Mouse (Mus musculus): Measurements from ENCODE around the gene Cdr1. TPM values are rescaled to one million over a fixed set of nuclear protein-coding genes. Genes with fewer than 3 reads are reported as not detected.

The Cdr1 gene
- total and polyA plus RNA-seq, 3 experiments, result not detected

- Histone ChIP-seq H3K9me3 (replicated peaks; ENCODE audit: low read length) (no peaks in the 10 kb centered on the region), H3K36me3 (replicated peaks in 1 of 2; ENCODE audit: control insufficient read depth in 1 of 2, insufficient read depth in 1 of 2, low read length in 1 of 2) (no peaks in the 10 kb centered on the region), H3K27ac (ENCODE audit: insufficient read depth, low read depth) (no peak overlapping the region), H3K27me3 (replicated peaks) (no peaks in the 10 kb centered on the region), H3K4me2 (ENCODE audit: insufficient read depth, low read depth, poor library complexity, severe bottlenecking) (no peak overlapping the region), H3K4me1 (ENCODE audit: control insufficient read depth in 1 of 2, insufficient read depth in 2 of 2) (no peaks in the 10 kb centered on the region), H3K9ac (ENCODE audit: insufficient read depth, low read depth) (no peak overlapping the region), H3K79me2 (replicated peaks; ENCODE audit: control insufficient read depth, extremely low read depth, insufficient read depth, poor library complexity, severe bottlenecking) (no peaks in the 10 kb centered on the region), H3K4me3 (replicated peaks in 1 of 3; ENCODE audit: low read depth in 2 of 3, low read length in 2 of 3, poor library complexity in 1 of 3) (no peak overlapping the region)
- dilution Hi-C loops (cut with MboI; ENCODE audit: extremely low pct_ligation_motif_present, extremely low pct_unique_long_range_greater_than_20kb, low sequenced_read_pairs), result no loop called here
- TF ChIP-seq CHD2 (IDR thresholded peaks at IDR 0.05; ENCODE audit: low read length) (no peak), BHLHE40 (IDR thresholded peaks at IDR 0.05; ENCODE audit: low read depth, low read length) (no peak), SMC3 (IDR thresholded peaks at IDR 0.05; ENCODE audit: low read depth, low read length) (no peak), HCFC1 (IDR thresholded peaks at IDR 0.05; ENCODE audit: low read depth, low read length) (no peak), MAFK (IDR thresholded peaks at IDR 0.05; ENCODE audit: insufficient replicate concordance, low read length) (no peak), MAZ (IDR thresholded peaks at IDR 0.05; ENCODE audit: low read depth, low read length) (no peak), IRF4 (IDR thresholded peaks at IDR 0.05; ENCODE audit: low read depth, low read length) (no peak), GABPA (IDR thresholded peaks at IDR 0.05; ENCODE audit: insufficient replicate concordance, low read depth, low read length) (no peak), JUND (conservative IDR thresholded peaks at IDR 0.05; ENCODE audit: low read depth, low read length) (no peak), ELF1 (IDR thresholded peaks at IDR 0.05; ENCODE audit: low read depth, low read length) (no peak), TCF12 (IDR thresholded peaks at IDR 0.05; ENCODE audit: low read depth, low read length) (no peak)
- no peak for DNase-seq (ENCODE audit: extremely low read depth)
- in situ Hi-C loops (cut with MboI; ENCODE audit: low pct_ligation_motif_present, low pct_unique_long_range_greater_than_20kb, low sequenced_read_pairs), result no loop called here
Observed at GRCm38 (mm10) chrX:61154246-61154645, 31.1 kb downstream of the Cdr1 start.

DNA sequence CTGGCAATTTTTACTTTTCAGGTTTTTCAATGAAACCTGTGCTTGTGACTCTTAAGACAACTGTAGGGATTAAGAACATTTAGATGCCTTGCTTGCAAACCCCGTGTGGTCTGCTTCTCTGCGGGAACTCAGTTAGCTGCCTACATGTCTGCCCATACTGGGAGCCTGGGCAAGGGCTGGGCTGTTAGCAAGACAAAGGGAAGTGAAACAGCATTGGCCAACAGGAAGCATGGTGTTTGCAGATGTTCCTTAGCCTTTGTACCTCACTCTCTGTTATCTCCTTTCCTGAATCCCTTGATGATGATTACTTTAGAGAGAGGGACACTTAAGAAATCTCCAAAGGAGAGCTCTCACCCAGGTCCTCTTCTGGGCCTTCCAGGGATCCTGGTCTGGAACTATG lies 38.8 kb downstream of the Cdr1 start:
- Histone ChIP-seq H3K27ac (ENCODE audit: insufficient read depth, low read depth) (no peak overlapping the region), H3K4me2 (ENCODE audit: insufficient read depth, low read depth, poor library complexity, severe bottlenecking) (no peak overlapping the region), H3K27me3 (replicated peaks) (no peaks in the 10 kb centered on the region), H3K79me2 (replicated peaks; ENCODE audit: control insufficient read depth, extremely low read depth, insufficient read depth, poor library complexity, severe bottlenecking) (no peaks in the 10 kb centered on the region), H3K9ac (ENCODE audit: insufficient read depth, low read depth) (no peak overlapping the region), H3K9me3 (replicated peaks; ENCODE audit: low read length) (peaks cover 2% of the 10 kb centered on the region), H3K36me3 (replicated peaks in 1 of 2; ENCODE audit: control insufficient read depth in 1 of 2, insufficient read depth in 1 of 2, low read length in 1 of 2) (no peaks in the 10 kb centered on the region), H3K4me1 (ENCODE audit: control insufficient read depth in 1 of 2, insufficient read depth in 2 of 2) (no peaks in the 10 kb centered on the region), H3K4me3 (replicated peaks in 1 of 3; ENCODE audit: low read depth in 2 of 3, low read length in 2 of 3, poor library complexity in 1 of 3) (no peak overlapping the region)
- TF ChIP-seq JUND (conservative IDR thresholded peaks at IDR 0.05; ENCODE audit: low read depth, low read length), result no peak
- no peak for TF ChIP-seq ELF1 (IDR thresholded peaks at IDR 0.05; ENCODE audit: low read depth, low read length)
- no peak for TF ChIP-seq PAX5 (IDR thresholded peaks at IDR 0.05; ENCODE audit: low read length)
- in situ Hi-C loops (cut with MboI; ENCODE audit: low pct_ligation_motif_present, low pct_unique_long_range_greater_than_20kb, low sequenced_read_pairs) (no loop called here), dilution Hi-C loops (cut with MboI; ENCODE audit: extremely low pct_ligation_motif_present, extremely low pct_unique_long_range_greater_than_20kb, low sequenced_read_pairs) (no loop called here)
- DNase-seq (ENCODE audit: extremely low read depth), result no peak

GRCm38 (mm10) chrX:61145416-61145815 lies 39.9 kb downstream of the Cdr1 start:
- peaks cover 2% of the 10 kb centered on the region for H3K9me3 ChIP-seq (replicated peaks; ENCODE audit: low read length)
- H3K36me3 ChIP-seq (replicated peaks in 1 of 2; ENCODE audit: control insufficient read depth in 1 of 2, insufficient read depth in 1 of 2, low read length in 1 of 2), result no peaks in the 10 kb centered on the region
- H3K79me2 ChIP-seq (replicated peaks; ENCODE audit: control insufficient read depth, extremely low read depth, insufficient read depth, poor library complexity, severe bottlenecking), result no peaks in the 10 kb centered on the region
- dilution Hi-C loops (cut with MboI; ENCODE audit: extremely low pct_ligation_motif_present, extremely low pct_unique_long_range_greater_than_20kb, low sequenced_read_pairs), result no loop called here
- no peaks in the 10 kb centered on the region for H3K4me1 ChIP-seq (ENCODE audit: control insufficient read depth in 1 of 2, insufficient read depth in 2 of 2)
- H3K4me3 ChIP-seq (replicated peaks in 1 of 3; ENCODE audit: low read depth in 2 of 3, low read length in 2 of 3, poor library complexity in 1 of 3), result no peak overlapping the region
- H3K4me2 ChIP-seq (ENCODE audit: insufficient read depth, low read depth, poor library complexity, severe bottlenecking), result no peak overlapping the region
- H3K27me3 ChIP-seq (replicated peaks), result no peaks in the 10 kb centered on the region
- TF ChIP-seq TBP (conservative IDR thresholded peaks at IDR 0.05; ENCODE audit: low read depth, low read length) (no peak), CHD1 (IDR thresholded peaks at IDR 0.05; ENCODE audit: low read depth, low read length) (no peak), E2F4 (IDR thresholded peaks at IDR 0.05; ENCODE audit: insufficient replicate concordance, low read depth, low read length) (no peak), USF2 (conservative IDR thresholded peaks at IDR 0.05; ENCODE audit: low read depth, low read length) (no peak), MEF2A (IDR thresholded peaks at IDR 0.05; ENCODE audit: borderline replicate concordance, low read depth, low read length) (no peak), JUN (IDR thresholded peaks at IDR 0.05; ENCODE audit: insufficient read depth, low read depth, low read length) (no peak)
- H3K9ac ChIP-seq (ENCODE audit: insufficient read depth, low read depth), result no peak overlapping the region
- in situ Hi-C loops (cut with MboI; ENCODE audit: low pct_ligation_motif_present, low pct_unique_long_range_greater_than_20kb, low sequenced_read_pairs), result no loop called here
- no peak overlapping the region for H3K27ac ChIP-seq (ENCODE audit: insufficient read depth, low read depth)
- no peak for DNase-seq (ENCODE audit: extremely low read depth)

Data from CH12.LX (cell line).